Mouse (Mus musculus) retina, postnatal 1 day (tissue): ENCODE measurements around the gene Slc17a9.
A peak's percentile ranks its signal among the peaks of the same experiment; 100 is the strongest.

Experiments used
- DNase-seq: peaks from one replicate; pipeline ENCODE4 v3.0.0-alpha.2; 2012

The Slc17a9 gene

DNA sequence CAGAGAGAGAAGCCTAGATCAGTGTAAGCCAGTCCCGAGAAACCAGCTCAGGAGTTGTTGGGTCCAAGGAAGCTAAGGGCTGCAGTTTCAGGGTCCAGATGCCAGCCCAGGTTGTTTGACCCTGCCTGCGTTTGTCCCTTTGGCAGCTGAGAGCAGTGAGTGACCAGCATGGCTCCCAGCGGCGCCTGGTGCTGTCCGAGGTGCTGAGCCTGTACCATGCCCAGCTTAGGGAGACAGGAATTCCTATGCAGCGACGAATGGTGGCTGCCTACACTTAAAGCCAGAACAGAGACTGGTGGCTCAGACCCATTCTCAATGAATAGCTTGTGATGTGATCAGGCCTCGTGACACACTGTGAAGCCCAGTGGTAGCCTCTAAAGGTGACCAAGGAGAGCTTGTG, 30.8 kb downstream of the Slc17a9 start:
- peak; percentile 58 for DNase-seq

DNA sequence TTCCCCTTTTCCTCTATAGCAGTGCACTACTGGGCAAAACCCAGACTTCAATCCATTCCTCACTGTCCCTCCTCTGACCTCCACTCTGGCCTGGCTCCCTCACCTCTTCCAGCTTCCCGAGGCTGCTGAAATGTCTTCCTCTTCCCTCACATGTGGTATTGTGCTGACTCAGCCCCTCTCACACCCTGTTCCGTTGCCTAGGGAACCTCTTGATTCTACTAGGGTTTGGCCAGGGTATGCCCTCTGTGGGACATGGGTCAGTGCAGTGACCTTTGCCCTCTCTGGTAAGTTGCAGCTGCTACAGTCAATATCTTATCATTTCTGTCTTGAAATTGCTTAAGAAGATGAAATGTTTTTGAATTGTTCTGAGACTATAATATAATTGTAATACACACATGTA, 31.7 kb downstream of the Slc17a9 start:
- DNase-seq, result no peak

DNA sequence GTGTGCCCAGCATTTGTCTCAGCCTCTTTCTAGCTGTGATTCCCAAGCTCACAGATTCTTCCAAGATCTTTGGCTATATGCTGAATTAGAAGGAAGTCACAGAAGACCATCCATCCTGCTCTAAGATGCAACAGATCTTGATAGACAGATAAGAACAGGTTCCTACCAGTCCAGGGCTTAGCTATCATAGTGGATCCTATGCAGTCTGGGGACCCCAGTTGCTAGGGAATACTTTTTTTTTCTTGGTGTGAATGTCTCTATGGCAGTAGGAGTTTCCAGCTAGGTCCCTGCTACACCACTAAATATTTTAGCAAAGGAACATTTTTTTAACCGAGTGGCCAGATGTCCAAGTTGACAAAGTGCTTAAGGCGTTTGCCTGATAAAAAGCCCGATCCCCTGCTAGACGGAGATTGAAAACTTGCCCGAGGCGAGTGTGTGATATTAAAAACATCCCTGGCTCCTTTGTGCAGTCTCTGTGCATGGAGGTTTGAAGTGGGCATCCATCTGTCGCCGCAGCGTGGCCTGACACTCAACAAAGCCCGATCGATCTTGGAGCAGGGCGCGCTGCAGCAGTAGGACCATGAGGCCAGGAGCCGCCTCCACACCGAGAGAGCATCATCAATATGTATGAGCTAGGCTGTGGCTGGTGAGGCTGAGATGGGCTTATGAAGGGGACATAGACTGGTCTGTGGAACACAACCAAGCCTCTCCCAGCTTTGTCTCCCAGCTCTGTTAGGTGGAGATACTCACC, 33.6 kb downstream of the Slc17a9 start:
- DNase-seq, result peak; percentile 48

- DNase-seq, result peak; percentile 64
Observed at GRCm38 (mm10) chr2:180764986-180765385, 39.9 kb downstream of the Slc17a9 start.

- no peak for DNase-seq
Observed at GRCm38 (mm10) chr2:180765713-180766112, 40.6 kb downstream of the Slc17a9 start.

DNA sequence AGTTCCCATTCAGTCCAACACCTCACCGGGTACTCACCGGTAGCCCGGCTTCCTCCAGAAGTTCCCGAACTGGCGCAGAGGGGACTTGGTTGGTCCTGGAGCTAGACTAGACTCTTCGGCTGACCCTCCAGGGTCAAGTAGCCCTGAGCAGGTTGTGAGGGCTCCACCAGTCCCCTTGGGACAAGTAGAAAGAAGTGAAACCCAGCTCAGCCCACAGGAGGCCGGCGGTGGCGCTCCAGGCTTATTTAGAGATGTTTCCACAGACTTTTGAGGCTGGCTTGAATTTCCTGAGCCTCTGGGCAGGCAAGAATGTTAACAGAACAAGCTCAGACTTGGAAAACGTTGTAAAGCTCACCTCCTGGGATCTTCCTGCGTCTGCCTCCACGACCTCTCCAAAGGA, 50.2 kb downstream of the Slc17a9 start:
- DNase-seq, result no peak

- DNase-seq, result no peak
Observed at GRCm38 (mm10) chr2:180775641-180776040, 50.6 kb downstream of the Slc17a9 start.

DNA sequence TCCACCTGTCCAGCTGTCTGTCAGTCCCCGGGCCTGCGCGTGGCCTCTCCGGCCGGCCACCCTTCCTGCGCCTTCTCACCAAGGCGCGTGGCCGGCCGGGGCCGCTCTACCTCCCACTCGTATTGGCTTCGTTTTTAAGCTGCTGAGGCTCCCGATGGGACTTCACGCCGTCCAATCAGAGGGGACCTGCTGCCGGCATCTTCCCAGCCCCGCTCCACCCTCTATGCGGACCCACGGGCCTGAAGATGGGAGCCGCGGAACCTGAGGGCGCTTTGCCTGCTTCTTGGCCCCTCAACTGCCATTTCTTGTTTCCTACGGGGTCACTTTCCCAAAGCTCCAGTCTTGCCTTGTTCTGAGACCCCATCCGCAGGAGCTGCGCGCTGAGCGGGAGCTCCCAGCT, 51.7 kb downstream of the Slc17a9 start, which contains the start of gene Bhlhe23:
TSS of gene Bhlhe23 (minus strand) at position 108 of the 400 bp plus-strand sequence.
- no peak for DNase-seq

GRCm38 (mm10) chr2:180779226-180780104, 54.4 kb downstream of the Slc17a9 start:
- peak; percentile 77 for DNase-seq

GRCm38 (mm10) chr2:180780282-180780681, 55.2 kb downstream of the Slc17a9 start:
- DNase-seq, result no peak

DNA sequence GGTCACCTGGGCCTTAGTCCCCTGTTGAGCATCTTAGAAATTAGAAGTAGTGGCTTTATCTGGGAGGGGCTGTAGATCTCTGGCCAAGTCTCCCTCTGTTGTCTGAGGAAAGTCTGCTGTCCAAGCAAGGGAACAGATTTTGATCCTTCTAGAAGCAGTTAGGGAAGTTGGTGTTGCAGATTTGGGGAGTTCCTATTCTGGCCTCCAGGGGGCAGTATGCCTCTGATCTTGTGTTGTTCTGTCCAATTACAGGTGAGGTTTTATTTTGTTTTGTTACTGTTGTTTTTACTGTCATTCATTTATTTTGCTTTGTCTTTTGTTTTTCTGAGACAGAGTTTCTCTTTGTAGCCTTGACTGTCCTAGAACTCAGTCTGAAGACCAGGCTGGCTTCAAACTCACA, 61.7 kb downstream of the Slc17a9 start:
- DNase-seq, result peak; percentile 65

- no peak for DNase-seq
Observed at GRCm38 (mm10) chr2:180787566-180788232, 62.6 kb downstream of the Slc17a9 start.

DNA sequence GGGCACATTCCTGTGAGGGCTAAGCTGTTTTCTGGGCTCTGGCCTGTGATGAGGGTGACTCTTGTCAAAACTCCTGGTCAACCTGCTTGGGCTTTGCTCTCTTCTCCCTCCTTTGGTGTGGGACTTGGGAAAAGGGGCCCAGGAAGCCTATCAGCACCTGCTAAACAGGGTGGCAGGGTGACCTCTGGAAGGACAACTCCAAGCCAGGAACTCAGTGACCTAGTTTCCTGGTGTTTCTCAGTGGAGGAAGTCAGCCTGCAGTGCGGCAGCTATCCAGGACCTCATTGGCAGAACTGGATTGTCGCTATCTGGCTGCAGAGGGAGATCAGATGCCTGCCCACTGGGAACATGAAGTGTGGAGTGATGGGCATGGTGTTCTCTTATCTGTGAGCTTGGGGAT, 63.3 kb downstream of the Slc17a9 start:
- peak; percentile 38 for DNase-seq

- peak; percentile 52 for DNase-seq
Observed at GRCm38 (mm10) chr2:180788843-180789242, 63.8 kb downstream of the Slc17a9 start.

GRCm38 (mm10) chr2:180791674-180792073, 66.6 kb downstream of the Slc17a9 start:
- DNase-seq, result peak; percentile 72
